Mouse (Mus musculus) thymus, adult 2 months (tissue): ENCODE measurements at regions not wholly inside any gene's neighbourhood (a gene's known extent, or its start where the extent isn't known, plus 50 kb on each side); places are given as distances from the start of the nearest gene placed in this dataset.

Experiments
- DNase-seq: peaks from one replicate; pipeline ENCODE4 v3.0.0; 2021
- H3K27ac ChIP-seq: fragments of 200-500 bp; 2 replicates; pipeline ENCODE4 v1.5.1; 2012; ENCODE audit warnings: low read length, control low read depth; ENCODE audit not compliant: control insufficient read depth, insufficient read depth
- H3K27me3 ChIP-seq: fragments of 200-500 bp; 2 replicates; pipeline ENCODE4 v1.6.1; 2012; ENCODE audit warnings: mild to moderate bottlenecking, low read length, moderate library complexity, mixed read lengths; ENCODE audit not compliant: control insufficient read depth, insufficient read depth
- H3K36me3 ChIP-seq: fragments of 200-500 bp; 2 replicates; pipeline ENCODE4 v1.6.1; 2012; ENCODE audit warnings: mild to moderate bottlenecking, low read length, moderate library complexity; ENCODE audit not compliant: control insufficient read depth, insufficient read depth
- H3K4me1 ChIP-seq: fragments of 200-500 bp; replicated peaks from 2 replicates; pipeline ENCODE4 v1.6.1; 2012; ENCODE audit warnings: low read length; ENCODE audit not compliant: control insufficient read depth, insufficient read depth
- H3K4me3 ChIP-seq: fragments of 200-500 bp; 2 replicates; pipeline ENCODE4 v1.5.1; 2012; ENCODE audit warnings: mild to moderate bottlenecking, low read length, control low read depth, moderate library complexity; ENCODE audit not compliant: control insufficient read depth, insufficient read depth
- CTCF ChIP-seq: fragments of 200-500 bp; IDR thresholded peaks from 2 replicates; pipeline ENCODE4 v1.5.1; 2012; ENCODE audit warnings: mild to moderate bottlenecking, control low read depth, low read length, moderate library complexity, borderline replicate concordance; ENCODE audit not compliant: control insufficient read depth, poor library complexity, insufficient read depth; ENCODE audit errors: extremely low read depth
- POLR2A ChIP-seq: fragments of 200-500 bp; IDR thresholded peaks from 2 replicates; pipeline ENCODE4 v1.6.1; 2012; ENCODE audit warnings: mild to moderate bottlenecking, low read length, control low read depth, moderate library complexity; ENCODE audit not compliant: control insufficient read depth, poor library complexity, insufficient read depth; ENCODE audit errors: extremely low read depth
- WGBS: fragments of 180-500 bp; shearing (Covaris S2); methylation state at CpG from one replicate; pipeline ENCODE4 v1.1.7; 2018; 5-methylcytosine and 5-hydroxymethylcytosine counted together

- WGBS: 27% methylated on average over 1 of the region's 1 CpGs
- TF ChIP-seq POLR2A: no peak
- no peak for TF ChIP-seq CTCF
- no peak overlapping the region for H3K27ac ChIP-seq
- no peak overlapping the region for H3K4me3 ChIP-seq
- no peaks in the 10 kb centered on the region for H3K27me3 ChIP-seq
- DNase-seq: no peak
- H3K36me3 ChIP-seq: no peaks in the 10 kb centered on the region
- H3K4me1 ChIP-seq: peaks cover 3% of the 10 kb centered on the region
Measured at GRCm38 (mm10) chr13:101592355-101592754, 175.7 kb downstream of the Pik3r1 start.

GRCm38 (mm10) chr13:101588905-101589304, 179.1 kb downstream of the Pik3r1 start:
- H3K4me3 ChIP-seq: no peak overlapping the region
- no peak for DNase-seq
- no peaks in the 10 kb centered on the region for H3K27me3 ChIP-seq
- no peak overlapping the region for H3K27ac ChIP-seq
- H3K4me1 ChIP-seq: no peaks in the 10 kb centered on the region
- WGBS: 47% methylated on average over 8 of the region's 8 CpGs
- TF ChIP-seq CTCF: no peak
- TF ChIP-seq POLR2A: no peak
- H3K36me3 ChIP-seq: no peaks in the 10 kb centered on the region

GRCm38 (mm10) chr13:101586787-101587186, 181.2 kb downstream of the Pik3r1 start:
- Histone ChIP-seq H3K4me1 (no peaks in the 10 kb centered on the region), H3K36me3 (no peaks in the 10 kb centered on the region), H3K27me3 (no peaks in the 10 kb centered on the region), H3K4me3 (no peak overlapping the region), H3K27ac (no peak overlapping the region)
- DNase-seq: no peak
- WGBS: 89% methylated on average over 2 of the region's 2 CpGs
- TF ChIP-seq POLR2A (no peak), CTCF (no peak)

- DNase-seq: no peak
- Histone ChIP-seq H3K36me3 (no peaks in the 10 kb centered on the region), H3K4me1 (peaks cover 7% of the 10 kb centered on the region), H3K4me3 (no peak overlapping the region), H3K27ac (no peak overlapping the region), H3K27me3 (no peaks in the 10 kb centered on the region)
- TF ChIP-seq CTCF (no peak), POLR2A (no peak)
- WGBS: 77% methylated on average over 1 of the region's 1 CpGs
Measured at GRCm38 (mm10) chr13:101576481-101576880, 191.5 kb downstream of the Pik3r1 start.

GRCm38 (mm10) chr13:101572809-101573590, 195.0 kb downstream of the Pik3r1 start:
- Histone ChIP-seq H3K27me3 (no peaks in the 10 kb centered on the region), H3K36me3 (no peaks in the 10 kb centered on the region), H3K4me1 (peaks cover 8% of the 10 kb centered on the region), H3K27ac (no peak overlapping the region), H3K4me3 (no peak overlapping the region)
- no peak for DNase-seq
- 94% methylated on average over 6 of the region's 6 CpGs for WGBS
- TF ChIP-seq CTCF (no peak), POLR2A (no peak)

- DNase-seq: no peak
- WGBS: 98% methylated on average over 9 of the region's 9 CpGs
- TF ChIP-seq CTCF: no peak
- no peak for TF ChIP-seq POLR2A
- peaks cover 8% of the 10 kb centered on the region for H3K4me1 ChIP-seq
- H3K27me3 ChIP-seq: no peaks in the 10 kb centered on the region
- H3K36me3 ChIP-seq: no peaks in the 10 kb centered on the region
- no peak overlapping the region for H3K27ac ChIP-seq
- H3K4me3 ChIP-seq: no peak overlapping the region
Measured at GRCm38 (mm10) chr13:101572246-101572645, 195.8 kb downstream of the Pik3r1 start.

GRCm38 (mm10) chr13:101570034-101570433, 198.0 kb downstream of the Pik3r1 start:
- H3K27ac ChIP-seq: no peak overlapping the region
- WGBS: 98% methylated on average over 4 of the region's 4 CpGs

More at GRCm38 (mm10) chr13:101570034-101570433, 198.0 kb downstream of the Pik3r1 start:
- Histone ChIP-seq H3K4me1 (peaks cover 4% of the 10 kb centered on the region), H3K4me3 (no peak overlapping the region), H3K27me3 (no peaks in the 10 kb centered on the region), H3K36me3 (no peaks in the 10 kb centered on the region)
- no peak for DNase-seq
- TF ChIP-seq POLR2A (no peak), CTCF (no peak)
